ENCODE assay signal across 8 mouse cellular contexts in genomic region chr5:33782345-33782998, GRCm38 (mm10). TPM values are rescaled to one million over a fixed set of nuclear protein-coding genes. Genes with fewer than 3 reads are reported as not detected.
DNase-seq lines count a peak whose midpoint lies in the region; ATAC-seq and TF ChIP-seq lines count a peak whose summit lies in the region.

TSS of gene Letm1 (minus strand) at chr5:33782817.

- intact Hi-C loops in heart, postnatal 25 days (cut with DNase I): loop anchor here (2.0 to 10.0 kb wide), 4 partner anchors 36 to 875 kb away; partner anchors contain the start of gene Nelfa

- peak within 1 kb of the TSS; percentile 88 to 98 for H3K4me3 ChIP-seq in ES-E14 (ENCODE audit: insufficient read depth in 1 of 2, low read depth in 1 of 2, low read length in 2 of 2, poor library complexity in 1 of 2, severe bottlenecking in 1 of 2)
- H3K4me3 ChIP-seq in forebrain, embryonic 15.5 days: peak within 1 kb of the TSS; percentile 99
- H3K4me3 ChIP-seq in lung, adult 2 months (replicated peaks; ENCODE audit: extremely low read depth, low read depth, low read length): peak within 1 kb of the TSS; percentile 61

- in situ Hi-C loops in ES-E14 (cut with MboI; ENCODE audit: low sequenced_read_pairs in 2 of 2, unreplicated experiment in 2 of 2): no loop called here

- peak within 1 kb of the TSS; percentile 91 for H3K4me2 ChIP-seq in forebrain, embryonic 15.5 days (replicated peaks)

- under 1% methylated on average over 65 of the region's 65 CpGs for WGBS in forebrain, embryonic 15.5 days
- under 1% methylated on average over 65 of the region's 65 CpGs for WGBS in lung, adult 2 months

- H3K36me3 ChIP-seq in ES-E14 (ENCODE audit: control insufficient read depth, insufficient read depth, low read length, poor library complexity, severe bottlenecking): peaks cover 4% of the 10 kb centered on the region; the same call in 1 of the 2 replicates
- H3K36me3 ChIP-seq in forebrain, embryonic 15.5 days: peaks cover 8% of the 10 kb centered on the region; the same call in 1 of the 2 replicates

- no peaks in the 10 kb centered on the region for H3K27me3 ChIP-seq in forebrain, embryonic 15.5 days

- peak; percentile 41; the same call in 1 of the 2 replicates for TF ChIP-seq POLR2A in lung, adult 2 months (IDR thresholded peaks at IDR 0.05; ENCODE audit: borderline replicate concordance, extremely low read depth, low read depth, low read length)

- H3K9me3 ChIP-seq in ES-E14 (ENCODE audit: control insufficient read depth, insufficient read depth, low read depth, low read length): no peaks in the 10 kb centered on the region
- no peaks in the 10 kb centered on the region for H3K9me3 ChIP-seq in forebrain, embryonic 15.5 days

- peaks cover 0 to 2% of the 10 kb centered on the region in 2 experiments; a peak in 1 of 4 replicates for H3K4me1 ChIP-seq in ES-E14 (ENCODE audit: control insufficient read depth in 2 of 2, insufficient read depth in 2 of 2, low read length in 2 of 2, poor library complexity in 1 of 2)
- H3K4me1 ChIP-seq in forebrain, embryonic 15.5 days: peaks cover 22% of the 10 kb centered on the region
- H3K4me1 ChIP-seq in lung, adult 2 months (ENCODE audit: control insufficient read depth, insufficient read depth, low read length): peaks cover 3% of the 10 kb centered on the region; the same call in 1 of the 2 replicates

- H3K9ac ChIP-seq in ES-E14 (ENCODE audit: insufficient read depth, low read depth, low read length, poor library complexity, severe bottlenecking): peak within 1 kb of the TSS; percentile 91
- peak within 1 kb of the TSS; percentile 93 for H3K9ac ChIP-seq in forebrain, embryonic 15.5 days (replicated peaks)

- TF ChIP-seq CTCF in lung, adult 2 months (IDR thresholded peaks at IDR 0.05; ENCODE audit: insufficient read depth, low read length): no peak

- peak; percentile 100 for ATAC-seq in forebrain, embryonic 15.5 days (replicated peaks)
- peak; percentile 98 for ATAC-seq in neutrophil, adult 5-6 weeks (ENCODE audit: extremely low read depth, insufficient number of reproducible peaks, low FRiP score, poor library complexity, severe bottlenecking)

- H3K27ac ChIP-seq in ES-E14 (ENCODE audit: insufficient read depth, low read depth, low read length, poor library complexity, severe bottlenecking): peak within 1 kb of the TSS; percentile 35; the same call in 1 of the 2 replicates
- H3K27ac ChIP-seq in forebrain, embryonic 15.5 days (replicated peaks): peak within 1 kb of the TSS; percentile 92

- DNase-seq in ES-E14 (ENCODE audit: low read depth, low spot score): peak; percentile 89
- peak; percentile 96 for DNase-seq in cerebellum, adult 11-12 months
- DNase-seq in heart, postnatal 25 days (ENCODE audit: low spot score): peak; percentile 89
- peak; percentile 96 to 97 for DNase-seq in layer of hippocampus, adult 18-20 months (ENCODE audit: low spot score in 2 of 2)
- DNase-seq in lung, adult 2 months: peak; percentile 88
- DNase-seq in thymus, adult 18-20 months: peak; percentile 92 to 93

TF ChIP-seq in ES-E14, 5 proteins besides CTCF, POLR2A, EP300 and RAD21:
- no peak for TF ChIP-seq CHD2 (IDR thresholded peaks at IDR 0.05; ENCODE audit: low read depth, low read length)
- TF ChIP-seq HCFC1 (IDR thresholded peaks at IDR 0.05; ENCODE audit: borderline replicate concordance, insufficient read depth, low read length): peak; percentile 94
- no peak for TF ChIP-seq ZNF384 (IDR thresholded peaks at IDR 0.05; ENCODE audit: low read depth, low read length)
TF ChIP-seq in ES-E14: peak in this region for 1.

RNA-seq across cellular contexts. Expression of gene Letm1, which starts in this region (rescaled TPM):
- 36.5 and 49.4 TPM in 2 replicates for total RNA-seq in ES-E14 (2012; rRNA removed)
- 69.5 and 72.3 TPM in 2 replicates for polyA plus RNA-seq in forebrain, embryonic 15.5 days (2015; fragmentation: Nextera tagmentation; extraction: Ambion mirVana)
- 100 to 1,000 TPM; 152 to 161 TPM for total RNA-seq in heart, postnatal 25 days (2021)
- total RNA-seq in layer of hippocampus, adult 18-20 months (2021): 100 to 1,000 TPM in 1 of 2 experiments, 10 to 100 TPM in 1; 95.4 to 101 TPM
- polyA plus RNA-seq in lung, adult 2 months (2012; rRNA removed): 41.8 and 47.5 TPM in 2 replicates
- total RNA-seq in neutrophil, adult 5-6 weeks (2017): 21.9 and 24.7 TPM in 2 replicates

Comparison
In these comparisons a context has a peak if more than half of its experiments do, and no peak if none do; other contexts are left out.
1. Peak in every context shown above with its lines: DNase-seq, ATAC-seq, H3K4me3 ChIP-seq and H3K27ac ChIP-seq.